Mouse (Mus musculus) intestine, postnatal 0 days (tissue): ENCODE data around the gene Cradd. TPM values are rescaled to one million over a fixed set of nuclear protein-coding genes. Genes with fewer than 3 reads are reported as not detected.

Experiments
- ATAC-seq: fragments of 200-750 bp; cut with Nextera tagmentation; 2 replicates; pipeline ENCODE4 v1.8.0; 2017; ENCODE audit warnings: mild to moderate bottlenecking, moderate TSS enrichment, moderate library complexity
- H3K27ac ChIP-seq: fragments of 300-500 bp; sonication (generic); 2 replicates; pipeline ENCODE4 v1.5.1; 2014; ENCODE audit warnings: mild to moderate bottlenecking, low read depth, low read length, moderate library complexity
- H3K27me3 ChIP-seq: fragments of 300-500 bp; sonication (generic); replicated peaks from 2 replicates; pipeline ENCODE4 v1.6.1; 2014; ENCODE audit warnings: low read length, mixed read lengths; ENCODE audit not compliant: control insufficient read depth, insufficient read depth
- H3K36me3 ChIP-seq: fragments of 300-500 bp; sonication (generic); 2 replicates; pipeline ENCODE4 v1.6.1; 2014; ENCODE audit warnings: mild to moderate bottlenecking, moderate library complexity; ENCODE audit not compliant: control insufficient read depth, insufficient read depth
- H3K4me1 ChIP-seq: fragments of 300-500 bp; sonication (generic); replicated peaks from 2 replicates; pipeline ENCODE4 v1.6.1; 2014; ENCODE audit warnings: antibody characterized with exemption, low read length, mixed read lengths; ENCODE audit not compliant: control insufficient read depth, insufficient read depth
- H3K4me2 ChIP-seq: fragments of 300-500 bp; sonication (generic); replicated peaks from 2 replicates; pipeline ENCODE4 v1.6.1; 2014; ENCODE audit warnings: low read depth, mild to moderate bottlenecking, moderate library complexity
- H3K4me3 ChIP-seq: fragments of 300-500 bp; sonication (generic); 2 replicates; pipeline ENCODE4 v1.5.1; 2014; ENCODE audit warnings: low read depth, low read length
- H3K9ac ChIP-seq: fragments of 300-500 bp; sonication (generic); 2 replicates; pipeline ENCODE4 v1.6.1; 2014; ENCODE audit warnings: mild to moderate bottlenecking, low read depth, low read length
- H3K9me3 ChIP-seq: fragments of 300-500 bp; sonication (generic); 2 replicates; pipeline ENCODE4 v1.6.1; 2016; ENCODE audit warnings: mixed run types; ENCODE audit not compliant: control insufficient read depth
- CTCF ChIP-seq: sonication (generic); IDR thresholded peaks from 2 replicates; pipeline ENCODE4 v1.5.1; 2016; ENCODE audit warnings: low read depth, mild to moderate bottlenecking, control low read depth, antibody characterized with exemption, moderate library complexity
- WGBS: fragments of 180-500 bp; shearing (Covaris S2); extraction: QIAGEN DNeasy Blood & Tissue Kit; methylation state at CpG from one replicate; pipeline ENCODE4 v1.1.7; 2014; 5-methylcytosine and 5-hydroxymethylcytosine counted together
- polyA plus RNA-seq: library from polyadenylated mRNA; unstranded; fragments of >200 nt; fragmentation: Nextera tagmentation; extraction: Ambion mirVana; gene quantifications from 2 replicates; pipeline ENCODE4 v1.2.1, GENCODE M21; 2015

Cradd gene
- polyA plus RNA-seq, 1 experiment from 2014 or later: 12.5 TPM

DNA sequence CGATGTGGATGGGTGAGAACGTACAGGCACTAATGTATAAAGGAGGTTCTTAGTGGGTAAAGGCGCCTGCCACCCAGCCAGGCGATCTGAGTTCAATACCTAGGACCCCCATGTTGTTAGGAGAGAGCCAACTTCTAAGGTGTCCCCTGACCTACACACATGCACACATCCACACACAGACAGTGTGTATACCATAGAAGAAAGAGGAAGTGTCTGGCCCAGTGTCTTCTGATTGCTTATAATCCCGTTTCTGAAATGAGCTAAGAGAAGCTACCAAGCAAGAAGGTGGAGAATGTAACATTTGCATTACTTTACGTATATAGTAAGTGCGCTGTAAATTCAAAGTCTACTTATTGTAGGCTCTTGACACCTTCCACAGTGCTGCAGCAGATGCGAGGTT is 122.4 kb downstream of the Cradd start:
- TF ChIP-seq CTCF: no peak
- Histone ChIP-seq H3K36me3 (no peaks in the 10 kb centered on the region), H3K9me3 (no peaks in the 10 kb centered on the region), H3K27me3 (no peaks in the 10 kb centered on the region), H3K4me1 (no peaks in the 10 kb centered on the region; the same call in 1 of the 2 replicates), H3K4me3 (no peak overlapping the region), H3K4me2 (no peak overlapping the region), H3K27ac (no peak overlapping the region), H3K9ac (no peak overlapping the region)
- 89% methylated on average over 8 of the region's 8 CpGs for WGBS
- ATAC-seq: no peak

DNA sequence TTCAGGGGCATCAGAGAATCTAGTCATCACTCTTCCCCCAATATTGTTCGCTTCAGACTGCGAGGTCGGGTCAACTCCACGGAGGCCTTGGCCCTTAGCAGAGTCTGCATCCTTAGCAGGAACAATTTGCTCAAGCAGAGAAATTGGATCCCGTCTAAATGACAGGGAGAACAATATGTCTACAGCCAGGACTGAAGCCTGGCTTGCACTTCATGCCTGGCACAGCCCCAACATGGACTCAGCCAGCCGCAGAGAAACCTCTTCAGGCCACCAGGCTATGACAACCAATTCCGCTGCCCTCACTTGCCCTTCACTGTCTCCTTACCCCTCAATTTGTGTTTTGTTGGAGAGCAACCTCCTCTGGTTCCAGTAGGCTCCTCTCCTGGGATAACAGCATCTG is 123.6 kb downstream of the Cradd start:
- H3K4me3 ChIP-seq: no peak overlapping the region
- H3K4me2 ChIP-seq: no peak overlapping the region
- H3K27me3 ChIP-seq: no peaks in the 10 kb centered on the region
- H3K36me3 ChIP-seq: no peaks in the 10 kb centered on the region
- ATAC-seq: no peak
- no peaks in the 10 kb centered on the region; the same call in 1 of the 2 replicates for H3K4me1 ChIP-seq
- H3K27ac ChIP-seq: no peak overlapping the region
- H3K9ac ChIP-seq: no peak overlapping the region
- no peaks in the 10 kb centered on the region for H3K9me3 ChIP-seq
- no peak for TF ChIP-seq CTCF
- 69% methylated on average over 7 of the region's 7 CpGs for WGBS

DNA sequence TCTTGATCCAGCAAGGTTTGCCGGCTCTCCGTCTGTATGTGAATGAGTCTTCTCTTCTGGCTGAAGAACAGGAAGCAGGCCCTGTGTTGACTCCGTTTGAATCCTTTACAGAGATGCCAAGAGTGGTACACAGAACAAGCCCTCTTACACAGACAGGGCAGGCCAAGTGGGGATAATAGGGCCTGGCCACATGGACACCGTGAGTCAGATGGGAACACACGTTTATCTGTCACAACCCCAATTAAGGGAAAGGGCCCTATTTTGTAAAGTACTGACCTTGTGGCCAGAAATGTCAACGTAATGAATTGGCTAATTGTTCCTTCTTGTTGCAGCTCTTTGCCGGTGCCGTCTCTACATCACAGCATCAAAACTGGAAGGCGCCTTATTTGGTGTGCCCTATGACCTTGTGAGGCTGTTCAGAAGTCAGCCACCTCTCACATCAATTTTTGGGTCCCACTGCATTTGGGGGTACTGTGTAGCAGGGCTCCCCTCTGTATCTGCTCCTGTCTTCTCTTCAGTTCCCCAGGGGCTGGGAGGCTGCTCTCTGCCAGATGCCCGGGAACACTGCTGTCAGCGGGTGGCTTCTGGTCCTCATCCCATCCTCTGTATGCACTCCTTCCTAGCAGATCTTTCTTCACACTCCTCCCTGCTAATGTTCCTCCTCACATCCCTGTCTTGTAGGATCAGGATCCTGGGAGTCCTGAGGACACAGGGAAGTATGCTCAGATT is 124.2 kb downstream of the Cradd start:
- ATAC-seq: no peak

DNA sequence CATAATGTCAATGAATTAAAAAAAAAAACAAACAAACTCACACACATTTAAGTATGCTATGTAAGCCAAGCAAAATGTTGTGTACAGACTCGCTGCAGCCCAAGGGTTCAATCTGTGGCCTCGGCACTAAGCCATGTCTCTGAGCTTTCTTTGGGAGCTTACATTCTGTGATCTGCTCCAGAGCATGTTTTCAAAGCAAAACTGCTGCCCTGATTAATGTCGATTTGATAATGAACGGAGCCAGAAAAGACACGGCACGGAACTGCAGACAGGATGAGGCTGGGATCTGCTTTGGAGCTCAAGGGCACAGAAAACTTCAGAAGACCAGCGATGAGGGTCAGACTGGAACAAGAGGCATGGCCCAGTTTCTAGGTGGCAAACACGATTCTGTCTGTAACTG is 126.6 kb downstream of the Cradd start:
- ATAC-seq: no peak
- Histone ChIP-seq H3K4me3 (no peak overlapping the region), H3K27ac (no peak overlapping the region), H3K4me1 (no peaks in the 10 kb centered on the region; the same call in none of the 2 replicates), H3K9ac (no peak overlapping the region), H3K9me3 (no peaks in the 10 kb centered on the region), H3K36me3 (no peaks in the 10 kb centered on the region), H3K27me3 (no peaks in the 10 kb centered on the region), H3K4me2 (no peak overlapping the region)
- TF ChIP-seq CTCF: no peak
- WGBS: 67% methylated on average over 8 of the region's 8 CpGs

More for the DNA sequence above, 124.2 kb downstream of the Cradd start:
- H3K9me3 ChIP-seq: no peaks in the 10 kb centered on the region
- H3K27ac ChIP-seq: no peak overlapping the region
- H3K36me3 ChIP-seq: no peaks in the 10 kb centered on the region
- H3K9ac ChIP-seq: no peak overlapping the region
- H3K4me3 ChIP-seq: no peak overlapping the region
- no peak for TF ChIP-seq CTCF
- no peaks in the 10 kb centered on the region; the same call in 1 of the 2 replicates for H3K4me1 ChIP-seq
- no peaks in the 10 kb centered on the region for H3K27me3 ChIP-seq
- WGBS: 64% methylated on average over 11 of the region's 11 CpGs
- H3K4me2 ChIP-seq: no peak overlapping the region

DNA sequence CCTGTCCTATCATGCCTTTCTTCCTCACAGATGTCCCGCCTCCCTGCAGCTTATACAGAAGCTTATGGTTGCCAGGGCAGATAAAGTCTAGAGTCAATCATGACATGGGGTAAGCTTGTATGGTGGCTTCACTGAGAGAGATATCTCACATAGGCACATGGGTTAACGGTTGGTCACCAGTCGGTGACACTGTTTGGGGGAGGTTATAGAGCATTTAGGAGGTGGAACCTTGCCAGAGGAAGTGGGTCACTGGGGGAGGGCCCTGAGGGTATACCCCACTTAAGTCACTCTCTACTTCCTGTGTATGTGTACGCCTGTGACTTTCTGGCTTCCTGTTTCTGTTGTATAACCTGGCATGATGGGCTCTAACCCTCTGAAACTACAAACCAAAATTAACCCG is 128.2 kb downstream of the Cradd start:
- Histone ChIP-seq H3K4me3 (no peak overlapping the region), H3K27ac (no peak overlapping the region), H3K9me3 (no peaks in the 10 kb centered on the region), H3K36me3 (no peaks in the 10 kb centered on the region), H3K27me3 (no peaks in the 10 kb centered on the region), H3K9ac (no peak overlapping the region), H3K4me1 (no peaks in the 10 kb centered on the region; the same call in none of the 2 replicates), H3K4me2 (no peak overlapping the region)
- WGBS: 85% methylated on average over 5 of the region's 5 CpGs
- no peak for TF ChIP-seq CTCF
- no peak for ATAC-seq

DNA sequence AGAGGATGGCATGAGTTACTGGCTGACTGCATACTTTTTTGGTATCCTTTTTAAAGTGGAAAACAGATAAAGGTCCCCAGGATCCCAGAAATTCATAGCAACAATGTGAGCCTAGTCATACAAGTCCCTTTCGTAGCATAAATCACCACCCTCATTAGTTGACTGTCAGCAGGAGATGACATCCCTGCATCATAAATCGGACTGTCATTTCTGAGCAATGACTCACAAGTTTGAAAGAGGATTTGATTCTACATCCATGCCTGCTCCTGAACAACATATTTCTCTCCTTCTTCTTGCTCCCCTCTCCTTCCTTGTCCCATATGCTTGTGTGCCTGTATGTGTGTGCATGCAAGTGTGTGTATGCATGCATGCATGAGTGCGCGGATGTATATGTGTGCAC is 129.2 kb downstream of the Cradd start:
- 89% methylated on average over 4 of the region's 4 CpGs for WGBS

More for the DNA sequence above, 129.2 kb downstream of the Cradd start:
- H3K27ac ChIP-seq: no peak overlapping the region
- H3K4me3 ChIP-seq: no peak overlapping the region
- no peak for ATAC-seq
- no peak overlapping the region for H3K9ac ChIP-seq
- no peaks in the 10 kb centered on the region; the same call in none of the 2 replicates for H3K4me1 ChIP-seq
- H3K9me3 ChIP-seq: no peaks in the 10 kb centered on the region
- H3K36me3 ChIP-seq: no peaks in the 10 kb centered on the region
- no peaks in the 10 kb centered on the region for H3K27me3 ChIP-seq
- no peak for TF ChIP-seq CTCF
- no peak overlapping the region for H3K4me2 ChIP-seq
